Mouse (Mus musculus) hindbrain, embryonic 12.5 days (tissue): ENCODE data around the gene Clps. TPM values are rescaled to one million over a fixed set of nuclear protein-coding genes. Genes with fewer than 3 reads are reported as not detected.
A peak's percentile ranks its signal among the peaks of the same experiment; 100 is the strongest.

ENCODE experiments used
- ATAC-seq: fragments of 200-750 bp; cut with Nextera tagmentation; 2 replicates; pipeline ENCODE4 v1.8.0; 2017; ENCODE audit warnings: moderate TSS enrichment; ENCODE audit not compliant: low FRiP score
- H3K27ac ChIP-seq: fragments of 300-500 bp; sonication (generic); 2 replicates; pipeline ENCODE4 v1.5.1; 2016; ENCODE audit warnings: mild to moderate bottlenecking
- H3K27me3 ChIP-seq: fragments of 300-500 bp; sonication (generic); 2 replicates; pipeline ENCODE4 v1.6.1; 2016; ENCODE audit warnings: mild to moderate bottlenecking
- H3K36me3 ChIP-seq: fragments of 300-500 bp; sonication (generic); 2 replicates; pipeline ENCODE4 v1.6.1; 2016; ENCODE audit warnings: mild to moderate bottlenecking
- H3K4me1 ChIP-seq: fragments of 300-500 bp; sonication (generic); 2 replicates; pipeline ENCODE4 v1.6.1; 2016
- H3K4me2 ChIP-seq: fragments of 300-500 bp; sonication (generic); replicated peaks from 2 replicates; pipeline ENCODE4 v1.6.1; 2016; ENCODE audit warnings: mild to moderate bottlenecking
- H3K4me3 ChIP-seq: fragments of 300-500 bp; sonication (generic); 2 replicates; pipeline ENCODE4 v1.5.1; 2016; ENCODE audit warnings: mild to moderate bottlenecking
- H3K9ac ChIP-seq: fragments of 300-500 bp; sonication (generic); 2 replicates; pipeline ENCODE4 v1.6.1; 2016; ENCODE audit warnings: mild to moderate bottlenecking, moderate library complexity
- H3K9me3 ChIP-seq: fragments of 300-500 bp; sonication (generic); replicated peaks from 2 replicates; pipeline ENCODE4 v1.6.1; 2016; ENCODE audit warnings: mild to moderate bottlenecking
- WGBS: fragments of 180-500 bp; shearing (Covaris S2); methylation state at CpG from one replicate; pipeline ENCODE4 v1.1.7; 2016; 5-methylcytosine and 5-hydroxymethylcytosine counted together
- polyA plus RNA-seq: library from polyadenylated mRNA; unstranded; fragments of >200 nt; fragmentation: Nextera tagmentation; extraction: Ambion mirVana; gene quantifications from 2 replicates; pipeline ENCODE4 v1.2.1, GENCODE M21; 2016

Clps gene
- polyA plus RNA-seq, 1 experiment from 2014 or later: not detected

DNA sequence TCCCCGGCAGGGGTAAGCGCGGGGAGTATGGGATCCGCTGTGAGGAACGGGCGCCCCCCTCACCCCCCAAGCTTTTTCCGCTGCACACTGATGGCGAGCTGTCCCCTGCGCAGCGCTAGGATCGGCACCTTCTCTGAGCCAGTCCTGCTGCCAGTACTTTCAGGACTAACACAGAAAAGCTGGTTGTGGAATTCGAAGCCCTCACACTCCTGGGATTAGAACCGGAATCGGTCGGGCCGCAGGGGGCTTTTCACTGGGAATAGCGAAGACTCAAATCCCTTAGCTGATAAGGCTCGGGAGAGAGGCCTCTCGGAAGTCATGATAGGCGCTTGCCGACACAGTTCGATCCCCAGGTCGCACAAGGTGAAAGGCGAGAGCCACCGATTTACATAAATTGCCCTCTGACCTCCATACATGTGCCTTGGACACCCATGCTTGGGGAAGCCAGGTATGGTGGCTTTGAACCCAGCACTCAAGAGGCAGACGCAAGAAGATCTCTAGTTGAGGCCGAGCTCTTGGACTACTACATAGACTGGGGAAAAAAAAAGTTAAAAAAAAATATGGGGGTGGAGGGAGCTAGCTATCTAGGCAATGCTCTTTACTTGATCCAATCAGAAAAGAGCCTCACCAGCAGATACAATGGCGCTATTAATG is 37.1 kb downstream of the Clps start:
- Histone ChIP-seq H3K27ac (peak overlapping the region; percentile 89; the same call in 1 of the 2 replicates), H3K4me3 (peak overlapping the region; percentile 59), H3K36me3 (no peaks in the 10 kb centered on the region), H3K27me3 (peaks cover 39% of the 10 kb centered on the region), H3K9me3 (no peaks in the 10 kb centered on the region), H3K9ac (peak overlapping the region; percentile 78), H3K4me1 (peaks cover 17% of the 10 kb centered on the region), H3K4me2 (peak overlapping the region; percentile 81)
- whole genome bisulfite sequencing: 7% methylated on average over 28 of the region's 28 CpGs
- peak; percentile 46; the same call in 1 of the 2 replicates for ATAC-seq

- under 1% methylated on average over 43 of the region's 66 CpGs for WGBS
- Histone ChIP-seq H3K9me3 (no peaks in the 10 kb centered on the region), H3K4me3 (peak overlapping the region; percentile 59), H3K9ac (peak overlapping the region; percentile 78), H3K4me2 (peak overlapping the region; percentile 81), H3K27me3 (peaks cover 45% of the 10 kb centered on the region), H3K36me3 (no peaks in the 10 kb centered on the region), H3K4me1 (peaks cover 24% of the 10 kb centered on the region), H3K27ac (peak overlapping the region; percentile 89)
- peak; percentile 82 for ATAC-seq
Measured at GRCm38 (mm10) chr17:28522623-28523354, 37.8 kb downstream of the Clps start.

- Histone ChIP-seq H3K4me1 (peaks cover 32% of the 10 kb centered on the region), H3K4me3 (no peak overlapping the region; the same call in 1 of the 2 replicates), H3K9me3 (no peaks in the 10 kb centered on the region), H3K27me3 (peaks cover 47% of the 10 kb centered on the region), H3K4me2 (peak overlapping the region; percentile 81), H3K36me3 (no peaks in the 10 kb centered on the region), H3K27ac (no peak overlapping the region), H3K9ac (no peak overlapping the region)
- no peak for ATAC-seq
- WGBS: 48% methylated on average over 6 of the region's 6 CpGs
Measured at GRCm38 (mm10) chr17:28521920-28522319, 38.6 kb downstream of the Clps start.

DNA sequence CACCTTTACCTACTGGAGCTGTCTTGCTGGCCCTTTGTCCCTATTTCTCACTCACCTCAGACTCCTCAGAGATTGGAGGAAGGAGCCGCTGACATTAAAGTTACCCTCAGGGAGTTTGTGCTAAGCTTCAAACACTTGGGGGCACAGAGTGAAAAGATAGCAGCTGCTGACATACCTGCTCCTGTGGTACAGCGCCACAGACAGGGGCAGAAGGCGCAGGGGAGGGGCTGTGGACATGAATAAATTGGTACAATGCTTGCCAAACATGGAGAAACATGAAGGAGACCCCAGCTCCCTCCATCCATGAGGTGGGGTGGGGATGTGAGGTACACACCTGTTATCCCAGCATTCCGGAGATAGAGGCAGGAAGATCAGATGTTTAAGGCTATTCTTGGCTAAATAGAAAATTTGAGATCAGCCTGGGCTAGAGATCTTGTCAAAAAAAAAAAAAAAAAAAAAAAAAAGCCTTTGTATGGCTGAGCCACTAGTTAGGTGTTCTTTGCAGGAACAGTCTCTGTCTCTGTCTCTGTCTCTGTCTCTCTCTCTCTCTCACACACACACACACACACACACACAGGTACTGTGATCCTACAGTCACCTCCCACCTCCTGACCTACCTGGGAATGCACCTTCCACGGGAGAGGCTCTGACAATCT is 39.4 kb downstream of the Clps start:
- Histone ChIP-seq H3K4me2 (no peak overlapping the region), H3K36me3 (no peaks in the 10 kb centered on the region), H3K9me3 (no peaks in the 10 kb centered on the region), H3K9ac (no peak overlapping the region), H3K4me1 (peaks cover 33% of the 10 kb centered on the region), H3K27ac (no peak overlapping the region), H3K4me3 (no peak overlapping the region), H3K27me3 (peaks cover 50% of the 10 kb centered on the region)
- ATAC-seq: no peak
- WGBS: 69% methylated on average over 5 of the region's 5 CpGs

GRCm38 (mm10) chr17:28520561-28520960 is 40.0 kb downstream of the Clps start:
- no peaks in the 10 kb centered on the region for H3K36me3 ChIP-seq
- H3K4me3 ChIP-seq: no peak overlapping the region
- no peak overlapping the region for H3K4me2 ChIP-seq
- no peak overlapping the region for H3K27ac ChIP-seq
- peaks cover 56% of the 10 kb centered on the region for H3K27me3 ChIP-seq
- H3K9me3 ChIP-seq: no peaks in the 10 kb centered on the region
- peaks cover 36% of the 10 kb centered on the region for H3K4me1 ChIP-seq
- ATAC-seq: no peak
- WGBS: 83% methylated on average over 4 of the region's 4 CpGs
- H3K9ac ChIP-seq: no peak overlapping the region

GRCm38 (mm10) chr17:28519827-28520226 is 40.7 kb downstream of the Clps start:
- 96% methylated on average over 3 of the region's 3 CpGs for WGBS

DNA sequence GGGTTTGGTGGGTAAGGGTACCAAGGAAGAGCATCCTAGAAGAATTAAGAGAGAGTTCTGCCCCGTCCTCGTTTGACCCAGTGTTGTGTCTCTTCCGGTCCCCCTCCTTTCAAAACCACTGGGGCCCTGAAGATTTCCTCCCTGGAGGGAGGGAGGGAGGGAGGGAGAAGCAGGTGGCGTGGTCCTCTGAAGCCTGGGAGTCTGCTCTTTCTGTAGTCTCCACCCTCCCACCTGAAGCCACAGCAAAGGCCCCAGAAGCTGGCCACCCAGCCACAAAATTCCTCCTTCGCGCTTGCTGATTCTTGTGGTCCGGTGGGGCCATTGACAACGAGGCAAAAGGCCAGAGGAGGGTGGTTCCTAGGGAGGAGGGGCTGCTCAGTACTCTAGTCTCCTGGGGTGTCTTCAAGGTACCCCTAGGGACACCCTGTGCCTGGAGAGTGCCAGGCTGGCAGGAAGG is 41.9 kb downstream of the Clps start:
- H3K4me2 ChIP-seq: peak overlapping the region; percentile 80
- peak overlapping the region; percentile 82; the same call in 1 of the 2 replicates for H3K27ac ChIP-seq

More at GRCm38 (mm10) chr17:28519827-28520226, 40.7 kb downstream of the Clps start:
- H3K4me1 ChIP-seq: peaks cover 42% of the 10 kb centered on the region
- H3K27me3 ChIP-seq: peaks cover 56% of the 10 kb centered on the region
- H3K9ac ChIP-seq: no peak overlapping the region
- H3K9me3 ChIP-seq: no peaks in the 10 kb centered on the region
- no peak overlapping the region for H3K4me2 ChIP-seq
- no peak overlapping the region for H3K4me3 ChIP-seq
- no peaks in the 10 kb centered on the region for H3K36me3 ChIP-seq
- no peak for ATAC-seq
- H3K27ac ChIP-seq: no peak overlapping the region

DNA sequence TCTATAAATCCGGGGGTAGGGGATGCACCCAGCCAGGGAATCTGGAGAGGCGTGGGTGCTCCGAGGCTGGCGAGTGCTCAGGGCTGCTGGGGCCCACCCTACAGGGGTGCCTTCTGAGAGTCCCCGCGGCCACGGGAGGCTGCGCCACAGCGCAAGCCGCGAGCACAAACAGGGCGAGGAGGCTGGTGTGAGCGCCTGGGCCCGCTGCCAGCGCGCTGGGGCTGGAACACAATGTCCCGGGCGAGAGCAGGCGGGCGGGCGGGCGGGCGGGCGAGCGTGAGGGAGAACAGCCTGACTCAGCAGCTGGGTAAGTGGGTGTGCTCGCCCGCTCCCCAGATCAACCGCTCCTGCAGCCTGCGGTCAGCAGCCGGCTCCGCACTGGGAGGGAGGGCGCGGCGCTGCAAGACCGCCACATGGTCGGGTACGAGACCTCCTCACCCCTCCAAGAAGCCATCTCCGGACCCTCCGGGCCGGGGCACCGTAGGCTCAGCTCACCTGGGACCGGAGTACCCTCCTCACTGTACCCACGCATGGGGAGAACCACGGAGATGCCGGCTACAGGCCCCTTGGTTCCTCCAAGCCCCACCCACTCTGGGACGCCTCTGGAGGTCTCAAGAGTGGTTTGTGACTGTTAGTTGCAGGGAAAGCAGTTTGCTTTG is 42.5 kb downstream of the Clps start:
- H3K36me3 ChIP-seq: no peaks in the 10 kb centered on the region
- H3K4me1 ChIP-seq: peaks cover 37% of the 10 kb centered on the region
- under 1% methylated on average over 44 of the region's 46 CpGs for WGBS
- H3K9me3 ChIP-seq: no peaks in the 10 kb centered on the region
- peak overlapping the region; percentile 61 for H3K9ac ChIP-seq
- H3K27me3 ChIP-seq: peaks cover 46% of the 10 kb centered on the region
- H3K4me2 ChIP-seq: peak overlapping the region; percentile 80
- H3K4me3 ChIP-seq: peak overlapping the region; percentile 44
- ATAC-seq: peak; percentile 63
- peak overlapping the region; percentile 82 for H3K27ac ChIP-seq

More for the DNA sequence above, 41.9 kb downstream of the Clps start:
- Histone ChIP-seq H3K4me1 (peaks cover 42% of the 10 kb centered on the region), H3K9ac (no peak overlapping the region), H3K4me3 (peak overlapping the region; percentile 44), H3K27me3 (peaks cover 49% of the 10 kb centered on the region), H3K36me3 (no peaks in the 10 kb centered on the region), H3K9me3 (no peaks in the 10 kb centered on the region)
- WGBS: 23% methylated on average over 8 of the region's 8 CpGs
- ATAC-seq: no peak

GRCm38 (mm10) chr17:28517441-28517955 is 43.1 kb downstream of the Clps start, which contains the start of gene Fkbp5:
Fkbp5 (minus strand) TSS chr17:28517527.
- peak within 1 kb of the TSS; percentile 61 for H3K9ac ChIP-seq
- 3% methylated on average over 16 of the region's 16 CpGs for WGBS
- H3K4me3 ChIP-seq: peak within 1 kb of the TSS; percentile 44
- peak; percentile 26 for ATAC-seq
- H3K4me1 ChIP-seq: peaks cover 39% of the 10 kb centered on the region
- H3K36me3 ChIP-seq: no peaks in the 10 kb centered on the region
- H3K9me3 ChIP-seq: no peaks in the 10 kb centered on the region
- H3K27ac ChIP-seq: peak within 1 kb of the TSS; percentile 82
- peak within 1 kb of the TSS; percentile 80 for H3K4me2 ChIP-seq
- peaks cover 46% of the 10 kb centered on the region for H3K27me3 ChIP-seq

GRCm38 (mm10) chr17:28516881-28517280 is 43.7 kb downstream of the Clps start:
- H3K27me3 ChIP-seq: peaks cover 45% of the 10 kb centered on the region
- no peak overlapping the region for H3K27ac ChIP-seq
- H3K4me3 ChIP-seq: peak overlapping the region; percentile 44; the same call in 1 of the 2 replicates
- 70% methylated on average over 4 of the region's 4 CpGs for WGBS
- peaks cover 34% of the 10 kb centered on the region for H3K4me1 ChIP-seq
- H3K4me2 ChIP-seq: peak overlapping the region; percentile 80
- ATAC-seq: no peak
- H3K9ac ChIP-seq: 0 out of 2 replicates have a peak overlapping the region, but pooled peaks have one; percentile 35
- no peaks in the 10 kb centered on the region for H3K9me3 ChIP-seq
- H3K36me3 ChIP-seq: no peaks in the 10 kb centered on the region

DNA sequence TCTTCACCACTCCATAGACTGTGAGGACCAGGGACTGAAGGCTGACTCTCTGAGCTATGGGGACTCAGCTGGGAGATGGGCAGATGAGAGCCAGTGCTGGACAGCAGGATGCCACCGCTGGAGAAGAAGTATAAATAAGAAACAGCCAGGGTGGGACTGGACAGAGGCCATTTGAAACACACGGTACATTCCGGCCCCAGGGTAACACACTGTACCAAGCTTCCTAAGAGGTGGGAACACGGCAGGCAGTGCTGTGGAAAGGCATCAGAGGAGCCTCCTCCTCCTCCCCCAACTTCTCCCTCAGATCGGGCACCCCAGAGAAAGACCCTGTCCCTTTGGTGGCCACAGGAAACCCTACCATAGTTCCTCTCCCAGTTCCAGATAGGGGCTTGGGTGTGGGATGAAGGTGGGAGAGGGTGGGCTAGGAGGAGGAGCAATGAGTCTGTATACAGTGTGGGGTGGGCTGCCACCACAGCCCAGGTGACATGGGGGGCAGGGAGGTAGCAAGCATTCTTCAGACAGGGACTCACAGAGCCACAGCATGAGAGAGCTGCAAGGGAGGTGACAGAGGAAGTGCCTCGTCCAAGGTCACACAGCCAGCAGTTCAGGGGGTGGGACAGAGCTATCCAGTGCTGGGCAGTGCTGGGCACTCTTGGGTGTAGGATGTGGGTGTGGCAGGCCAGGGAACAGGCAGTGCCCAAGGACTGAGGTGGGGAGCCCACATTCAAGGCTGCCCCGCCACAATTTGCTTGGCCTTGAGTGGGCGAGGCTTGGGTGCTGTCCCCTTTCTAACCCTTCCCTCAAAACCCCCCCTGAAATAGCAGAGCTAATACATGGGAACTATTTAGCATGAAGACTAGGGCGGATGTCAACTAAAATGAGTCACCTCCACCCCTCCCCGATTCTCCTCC is 44.9 kb downstream of the Clps start:
- H3K9ac ChIP-seq: no peak overlapping the region
- H3K27ac ChIP-seq: no peak overlapping the region
- H3K4me2 ChIP-seq: no peak overlapping the region
- no peak for ATAC-seq
- H3K9me3 ChIP-seq: no peaks in the 10 kb centered on the region
- 67% methylated on average over 10 of the region's 10 CpGs for WGBS
- no peak overlapping the region for H3K4me3 ChIP-seq
- H3K4me1 ChIP-seq: peaks cover 45% of the 10 kb centered on the region
- H3K36me3 ChIP-seq: no peaks in the 10 kb centered on the region
- peaks cover 40% of the 10 kb centered on the region for H3K27me3 ChIP-seq
